Mouse (Mus musculus): ENCODE results near the gene Fbxo44. TPM values are rescaled to one million over a fixed set of nuclear protein-coding genes. Genes with fewer than 3 reads are reported as not detected.

The Fbxo44 gene
- total RNA-seq, 1 experiment from 2014 or later: 0.93 TPM

- ATAC-seq (ENCODE audit: extremely low read depth, insufficient number of reproducible peaks, low FRiP score, poor library complexity, severe bottlenecking): no peak
Measured at GRCm38 (mm10) chr4:148108565-148109100, 51.6 kb downstream of the Fbxo44 start.

GRCm38 (mm10) chr4:148107621-148108291 lies 52.5 kb downstream of the Fbxo44 start:
- ATAC-seq (ENCODE audit: extremely low read depth, insufficient number of reproducible peaks, low FRiP score, poor library complexity, severe bottlenecking): no peak

DNA sequence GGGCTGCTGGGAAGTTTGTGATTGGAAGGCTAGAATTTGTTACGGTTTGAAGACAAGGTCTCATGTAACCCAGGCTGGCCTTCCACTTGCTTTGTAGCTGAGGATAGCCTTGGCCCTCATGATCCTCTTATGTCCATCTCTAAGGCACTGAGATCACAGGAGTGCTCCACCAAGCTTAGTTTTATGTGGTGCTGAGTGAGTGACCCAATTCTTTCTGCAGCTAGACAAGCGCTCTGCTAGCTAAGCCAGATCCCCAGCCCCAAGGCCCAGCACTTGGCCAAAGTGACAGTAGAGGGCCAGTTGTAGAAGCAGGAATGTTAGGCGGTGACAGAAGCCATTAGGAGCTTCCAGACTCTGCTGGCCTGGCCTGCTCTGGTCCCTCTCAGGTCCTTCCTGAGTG lies 56.1 kb downstream of the Fbxo44 start:
- no peak for ATAC-seq (ENCODE audit: extremely low read depth, insufficient number of reproducible peaks, low FRiP score, poor library complexity, severe bottlenecking)

Other genes with a start within 250 kb of the Fbxo44 start
- 15.5 and 15.7 TPM in 2 replicates for gene Plod1, start 223.7 kb downstream of the Fbxo44 start, total RNA-seq (2017)
- gene 2510039O18Rik, start 219.6 kb downstream of the Fbxo44 start, total RNA-seq (2017): 50.6 and 53.2 TPM in 2 replicates
- gene Nppb, start 174.7 kb downstream of the Fbxo44 start, total RNA-seq (2017): not detected in 2 replicates
- not detected in 2 replicates for gene Nppa, start 159.8 kb downstream of the Fbxo44 start, total RNA-seq (2017)
- 14.9 and 16.5 TPM in 2 replicates for gene Clcn6, start 121.7 kb downstream of the Fbxo44 start, total RNA-seq (2017)
- 10.0 and 20.0 TPM in 2 replicates for gene Mthfr, start 121.4 kb downstream of the Fbxo44 start, total RNA-seq (2017)
- 19.3 and 20.5 TPM in 2 replicates for gene Agtrap, start 72.5 kb downstream of the Fbxo44 start, total RNA-seq (2017)
- 8.7 and 12.2 TPM in 2 replicates for gene Mad2l2, start 30.1 kb downstream of the Fbxo44 start, total RNA-seq (2017)
- 0.93 and 1.4 TPM in 2 replicates for gene Draxin, start 29.8 kb downstream of the Fbxo44 start, total RNA-seq (2017)
- 10.2 and 11.3 TPM in 2 replicates for gene Fbxo6, start 8.3 kb downstream of the Fbxo44 start, total RNA-seq (2017)
- gene Fbxo2, start 139 bp upstream of the Fbxo44 start, total RNA-seq (2017): not detected in 2 replicates
- gene Disp3, start 127.5 kb upstream of the Fbxo44 start, total RNA-seq (2017): not detected in 2 replicates

All from neutrophil, adult 5-6 weeks (primary cell).